Mouse (Mus musculus): ENCODE data around the gene Pld6.

The Pld6 gene

GRCm38 (mm10) chr11:59786444-59787198 is 824 bp downstream of the Pld6 start:
- DNase-seq (ENCODE audit: low read depth, low spot score), result no peak

- DNase-seq (ENCODE audit: low read depth, low spot score), result no peak
Observed at GRCm38 (mm10) chr11:59783591-59783990, 3.9 kb downstream of the Pld6 start.

GRCm38 (mm10) chr11:59782091-59782590 is 5.3 kb downstream of the Pld6 start:
- no peak for DNase-seq (ENCODE audit: low read depth, low spot score)

- DNase-seq (ENCODE audit: low read depth, low spot score), result no peak
Observed at GRCm38 (mm10) chr11:59780241-59780640, 7.2 kb downstream of the Pld6 start.

- no peak for DNase-seq (ENCODE audit: low read depth, low spot score)
Observed at GRCm38 (mm10) chr11:59779406-59779805, 8.0 kb downstream of the Pld6 start.

- no peak for DNase-seq (ENCODE audit: low read depth, low spot score)
Observed at GRCm38 (mm10) chr11:59778874-59779223, 8.6 kb downstream of the Pld6 start.

GRCm38 (mm10) chr11:59778181-59778873 is 9.1 kb downstream of the Pld6 start:
- DNase-seq (ENCODE audit: low read depth, low spot score), result peak; percentile 56

- no peak for DNase-seq (ENCODE audit: low read depth, low spot score)
Observed at GRCm38 (mm10) chr11:59777259-59777658, 10.2 kb downstream of the Pld6 start.

GRCm38 (mm10) chr11:59775435-59776148 is 11.9 kb downstream of the Pld6 start:
- DNase-seq (ENCODE audit: low read depth, low spot score), result no peak

- no peak for DNase-seq (ENCODE audit: low read depth, low spot score)
Observed at GRCm38 (mm10) chr11:59774522-59774921, 12.9 kb downstream of the Pld6 start.

GRCm38 (mm10) chr11:59772902-59773301 is 14.5 kb downstream of the Pld6 start:
- no peak for DNase-seq (ENCODE audit: low read depth, low spot score)

- no peak for DNase-seq (ENCODE audit: low read depth, low spot score)
Observed at GRCm38 (mm10) chr11:59772291-59772690, 15.2 kb downstream of the Pld6 start.

- no peak for DNase-seq (ENCODE audit: low read depth, low spot score)
Observed at GRCm38 (mm10) chr11:59770753-59771152, 16.7 kb downstream of the Pld6 start.

- no peak for DNase-seq (ENCODE audit: low read depth, low spot score)
Observed at GRCm38 (mm10) chr11:59769738-59770137, 17.7 kb downstream of the Pld6 start.

- DNase-seq (ENCODE audit: low read depth, low spot score), result no peak
Observed at GRCm38 (mm10) chr11:59769307-59769706, 18.1 kb downstream of the Pld6 start.

GRCm38 (mm10) chr11:59760796-59761195 is 26.6 kb downstream of the Pld6 start:
- DNase-seq (ENCODE audit: low read depth, low spot score), result no peak

- no peak for DNase-seq (ENCODE audit: low read depth, low spot score)
Observed at GRCm38 (mm10) chr11:59759626-59760025, 27.8 kb downstream of the Pld6 start.

- no peak for DNase-seq (ENCODE audit: low read depth, low spot score)
Observed at GRCm38 (mm10) chr11:59759178-59759577, 28.3 kb downstream of the Pld6 start.

- no peak for DNase-seq (ENCODE audit: low read depth, low spot score)
Observed at GRCm38 (mm10) chr11:59758191-59758985, 29.1 kb downstream of the Pld6 start.

- no peak for DNase-seq (ENCODE audit: low read depth, low spot score)
Observed at GRCm38 (mm10) chr11:59756351-59756750, 31.1 kb downstream of the Pld6 start.

GRCm38 (mm10) chr11:59754504-59754903 is 32.9 kb downstream of the Pld6 start:
- DNase-seq (ENCODE audit: low read depth, low spot score), result no peak

- DNase-seq (ENCODE audit: low read depth, low spot score), result no peak
Observed at GRCm38 (mm10) chr11:59749050-59749449, 38.4 kb downstream of the Pld6 start.
